Mouse (Mus musculus): ENCODE measurements at regions not wholly inside any gene's neighbourhood (a gene's known extent, or its start where the extent isn't known, plus 50 kb on each side); places are given as distances from the start of the nearest gene placed in this dataset.

DNA sequence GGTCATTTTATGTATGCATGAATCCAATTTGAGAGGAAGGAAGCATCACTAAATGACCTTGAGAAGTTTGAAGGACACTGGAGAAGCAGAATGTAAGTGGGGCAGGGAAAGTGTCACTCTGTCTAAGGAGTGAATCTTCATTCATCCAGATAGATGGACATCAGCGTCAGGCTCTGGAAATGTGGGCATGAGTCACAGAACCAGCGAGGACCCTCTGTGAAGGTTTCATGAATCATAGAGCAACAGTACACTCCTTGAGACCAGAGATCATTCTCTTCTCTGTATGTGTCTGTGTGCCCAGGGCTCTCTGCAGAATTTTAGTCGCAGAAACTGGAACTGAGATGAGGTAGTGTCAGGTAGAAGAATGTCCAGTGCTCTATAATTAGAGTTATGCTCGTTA, 62.4 kb upstream of the Lypd6 start:
- ATAC-seq (replicated peaks; ENCODE audit: poor library complexity, severe bottlenecking): no peak

DNA sequence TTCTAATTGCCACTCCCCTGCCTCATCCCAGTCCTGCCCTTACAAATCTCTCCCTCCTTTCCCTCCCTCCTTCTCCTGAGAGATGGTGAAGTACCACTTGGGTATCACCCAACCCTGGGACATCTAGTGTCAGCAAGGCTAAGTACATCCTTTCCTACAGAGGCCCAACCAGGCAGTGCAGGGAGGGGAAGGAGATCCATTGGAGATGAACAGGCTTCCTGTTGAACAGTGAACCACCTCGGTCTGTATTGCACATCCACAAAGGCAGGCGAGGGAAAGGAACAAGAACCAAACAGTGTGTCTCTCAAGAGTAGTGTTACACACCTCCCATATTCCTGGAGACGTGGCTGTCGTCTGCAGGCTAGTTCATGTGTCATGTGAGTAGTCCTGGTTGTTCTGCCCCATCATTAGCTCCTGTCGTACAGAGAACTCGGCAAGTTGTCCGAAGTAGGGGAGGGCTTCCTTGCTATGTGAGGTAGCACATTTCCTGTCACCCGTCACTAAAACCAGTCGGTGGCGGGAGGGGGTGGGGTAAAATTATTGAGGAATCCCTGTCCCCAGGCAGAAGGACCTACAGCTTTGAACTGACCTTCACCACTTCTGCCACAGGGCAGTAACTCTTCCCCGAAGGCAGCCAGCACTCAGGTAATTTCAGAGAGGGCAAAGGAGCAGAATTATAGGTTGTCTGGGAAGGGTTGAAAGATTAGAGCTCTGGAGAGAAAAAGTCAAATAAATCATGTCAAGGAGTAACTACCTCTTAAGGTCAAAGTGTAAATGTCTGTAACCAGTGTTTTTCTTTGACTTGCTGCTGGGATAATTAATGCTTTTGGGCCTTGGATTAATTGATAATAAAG, 61.3 kb upstream of the Lypd6 start:
- peak; percentile 30; the same call in 1 of the 2 replicates for ATAC-seq (replicated peaks; ENCODE audit: poor library complexity, severe bottlenecking)

DNA sequence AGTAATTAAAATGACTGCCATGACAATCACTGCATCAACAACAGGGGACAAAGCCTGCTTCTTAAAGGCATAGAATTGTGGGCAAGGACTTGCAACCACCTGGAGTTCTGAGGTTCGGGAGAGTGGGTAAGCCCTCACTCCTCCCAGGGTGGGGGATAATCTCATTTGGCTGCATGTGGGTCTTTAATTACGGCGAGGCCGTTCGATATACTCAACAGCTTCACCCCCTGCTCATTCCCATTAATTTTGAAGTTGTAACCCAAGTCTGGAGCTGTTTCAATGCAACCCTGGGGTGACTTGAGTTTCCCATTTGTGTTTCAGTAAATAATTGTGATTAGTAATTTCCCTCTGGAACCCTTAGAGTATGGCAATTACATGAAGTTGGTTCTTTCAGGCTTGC, 57.9 kb upstream of the Lypd6 start:
- no peak for ATAC-seq (replicated peaks; ENCODE audit: poor library complexity, severe bottlenecking)

DNA sequence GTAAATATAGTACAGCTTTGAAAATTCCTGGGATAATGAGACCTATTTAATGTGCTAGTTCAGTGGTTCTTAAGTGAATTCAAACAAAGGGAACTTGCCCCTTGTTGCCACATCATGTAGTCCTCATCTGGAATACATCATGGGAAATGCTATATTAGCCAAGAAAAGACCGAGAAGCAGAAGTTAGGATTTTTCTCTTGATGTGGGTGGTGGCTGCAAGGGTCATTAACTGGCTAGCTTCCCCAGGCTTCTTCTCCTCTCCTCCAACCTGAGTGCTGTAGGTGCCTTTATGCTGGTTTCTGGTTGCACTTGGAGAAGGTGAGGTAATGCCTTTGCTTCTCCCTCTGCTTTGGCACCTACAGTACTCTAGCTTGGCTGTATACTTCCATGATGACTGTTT, 55.8 kb upstream of the Lypd6 start:
- ATAC-seq (replicated peaks; ENCODE audit: poor library complexity, severe bottlenecking): peak; percentile 52

DNA sequence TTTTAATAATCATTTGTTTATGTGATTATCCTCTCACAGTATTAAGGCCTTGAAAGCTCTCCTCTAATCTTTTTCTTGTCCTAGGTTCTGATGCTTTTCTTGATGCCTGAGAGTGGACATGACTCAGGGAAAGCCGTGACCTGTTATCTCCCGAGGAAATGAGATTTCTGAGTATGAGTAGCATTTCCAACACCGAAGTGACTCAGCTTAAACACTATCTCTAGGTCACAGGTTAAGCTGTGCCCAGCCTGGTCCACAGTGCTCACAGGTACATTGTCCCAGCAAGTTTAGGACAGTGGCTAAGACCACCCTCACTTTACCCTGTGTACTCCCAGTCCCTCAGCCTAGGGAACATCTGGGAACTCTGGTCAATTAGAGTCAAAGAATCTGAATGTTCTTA, 53.9 kb upstream of the Lypd6 start:
- no peak for ATAC-seq (replicated peaks; ENCODE audit: poor library complexity, severe bottlenecking)

DNA sequence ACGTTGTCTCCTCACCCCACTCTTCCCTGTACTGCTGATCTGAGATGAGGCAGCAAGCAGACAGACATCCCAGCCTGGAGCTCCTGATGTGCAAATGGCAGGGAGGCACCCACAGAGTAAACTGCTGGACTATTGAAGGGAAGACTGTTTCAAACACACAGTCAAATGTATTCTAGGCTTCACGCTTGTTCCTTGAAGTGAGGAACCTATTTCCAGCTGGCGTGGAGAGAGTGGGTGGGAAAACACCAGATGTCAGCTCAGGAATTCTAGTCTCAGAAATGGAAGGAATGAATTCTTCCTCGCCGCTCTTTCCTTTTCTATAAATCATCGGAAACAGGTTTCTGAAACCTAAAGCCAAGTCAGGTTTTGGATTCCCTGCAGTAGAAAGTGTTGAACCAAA, 53.0 kb upstream of the Lypd6 start:
- ATAC-seq (replicated peaks; ENCODE audit: poor library complexity, severe bottlenecking): no peak

DNA sequence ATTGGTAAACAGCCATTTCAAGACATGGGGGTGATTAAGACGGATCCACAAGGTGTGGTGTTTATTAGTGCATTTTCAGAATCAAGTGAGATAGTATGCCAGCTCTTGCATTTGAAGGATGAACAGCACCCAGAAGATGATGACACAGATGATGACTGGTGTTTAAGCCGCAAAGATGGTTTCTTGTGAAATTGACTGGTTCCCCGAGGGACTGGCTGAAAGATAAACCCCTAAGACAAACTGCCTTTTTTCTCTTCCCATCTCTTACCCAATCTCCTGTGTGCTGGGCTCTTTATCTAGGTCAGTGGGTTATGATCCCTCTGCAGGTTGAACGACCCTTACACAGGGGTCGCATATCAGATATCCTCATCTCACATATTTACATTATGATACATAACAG, 52.3 kb upstream of the Lypd6 start:
- ATAC-seq (replicated peaks; ENCODE audit: poor library complexity, severe bottlenecking): peak; percentile 78

DNA sequence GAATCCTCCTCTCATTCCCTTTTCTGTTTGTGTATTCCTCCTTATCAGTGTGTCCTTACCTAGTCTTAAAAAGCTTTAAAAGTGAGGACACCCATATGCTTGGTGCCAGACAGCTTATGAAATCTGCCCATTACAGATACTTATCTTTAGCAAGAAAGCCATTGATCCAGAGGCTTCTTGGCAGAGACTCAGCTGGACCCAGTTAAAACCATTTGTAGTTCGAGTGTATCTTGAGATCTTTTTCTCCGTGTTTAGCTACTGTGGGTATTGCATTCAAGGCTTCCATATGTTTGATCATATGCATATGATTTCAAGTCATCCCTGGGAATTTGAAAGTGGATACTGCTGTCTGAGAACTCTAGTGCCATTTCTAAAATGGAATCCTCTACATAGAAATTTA, 51.5 kb upstream of the Lypd6 start:
- no peak for ATAC-seq (replicated peaks; ENCODE audit: poor library complexity, severe bottlenecking)
